Mouse (Mus musculus) embryonic fibroblast, embryonic 13.5 days (primary cell): ENCODE measurements around the gene Cmtm8. TPM values are rescaled to one million over a fixed set of nuclear protein-coding genes. Genes with fewer than 3 reads are reported as not detected.

ENCODE experiments used
- H3K27ac ChIP-seq: 2 replicates; pipeline ENCODE4 v1.5.1; 2012; ENCODE audit warnings: low read length, control low read depth, inconsistent platforms; ENCODE audit not compliant: insufficient read depth
- H3K4me1 ChIP-seq: 2 replicates; pipeline ENCODE4 v1.6.1; 2011; ENCODE audit warnings: low read length; ENCODE audit not compliant: control insufficient read depth, insufficient read depth
- H3K4me3 ChIP-seq: 2 replicates; pipeline ENCODE4 v1.5.1; 2011; ENCODE audit warnings: mild to moderate bottlenecking, control low read depth, low read length; ENCODE audit not compliant: insufficient read depth
- CTCF ChIP-seq: IDR thresholded peaks from 2 replicates; pipeline ENCODE4 v1.5.1; 2011; ENCODE audit warnings: mild to moderate bottlenecking, control low read depth, low read length, moderate library complexity, borderline replicate concordance; ENCODE audit not compliant: insufficient read depth
- POLR2A ChIP-seq: IDR thresholded peaks from 2 replicates; pipeline ENCODE4 v1.6.1; 2011; ENCODE audit warnings: low read depth, mild to moderate bottlenecking, control low read depth, low read length, moderate library complexity
- polyA plus RNA-seq: library from polyadenylated mRNA; stranded (reverse); fragments of >200 nt; gene quantifications from 2 replicates; pipeline ENCODE4 v1.2.4, GENCODE M21; 2011; ENCODE audit warnings: low read depth; ENCODE audit not compliant: missing spikeins, insufficient read length

Cmtm8 gene
- polyA plus RNA-seq, 1 experiment: 1.8 TPM

- TF ChIP-seq POLR2A (no peak), CTCF (no peak)
- no peak overlapping the region for H3K4me3 ChIP-seq
These were observed 19.8 kb downstream of the Cmtm8 start for GRCm38 (mm10) chr9:114824166-114824565.

GRCm38 (mm10) chr9:114821548-114822289 is 22.2 kb downstream of the Cmtm8 start:
- Histone ChIP-seq H3K27ac (no peak overlapping the region), H3K4me3 (no peak overlapping the region), H3K4me1 (no peaks in the 10 kb centered on the region)
- no peak for TF ChIP-seq POLR2A
- no peak for TF ChIP-seq CTCF

More at GRCm38 (mm10) chr9:114824166-114824565, 19.8 kb downstream of the Cmtm8 start:
- Histone ChIP-seq H3K27ac (no peak overlapping the region), H3K4me1 (no peaks in the 10 kb centered on the region)

GRCm38 (mm10) chr9:114818918-114819317 is 25.0 kb downstream of the Cmtm8 start:
- H3K4me3 ChIP-seq: no peak overlapping the region
- no peak overlapping the region for H3K27ac ChIP-seq
- TF ChIP-seq POLR2A (no peak), CTCF (no peak)
- no peaks in the 10 kb centered on the region for H3K4me1 ChIP-seq

GRCm38 (mm10) chr9:114817012-114817411 is 26.9 kb downstream of the Cmtm8 start:
- TF ChIP-seq POLR2A: no peak
- no peak for TF ChIP-seq CTCF
- no peak overlapping the region for H3K27ac ChIP-seq

GRCm38 (mm10) chr9:114816121-114816520 is 27.8 kb downstream of the Cmtm8 start:
- Histone ChIP-seq H3K4me3 (no peak overlapping the region), H3K4me1 (peaks cover 2% of the 10 kb centered on the region; the same call in 1 of the 2 replicates), H3K27ac (no peak overlapping the region)
- TF ChIP-seq CTCF (no peak), POLR2A (no peak)

More at GRCm38 (mm10) chr9:114817012-114817411, 26.9 kb downstream of the Cmtm8 start:
- Histone ChIP-seq H3K4me1 (no peaks in the 10 kb centered on the region; the same call in 1 of the 2 replicates), H3K4me3 (no peak overlapping the region)

GRCm38 (mm10) chr9:114815315-114815714 is 28.6 kb downstream of the Cmtm8 start:
- peaks cover 2% of the 10 kb centered on the region; the same call in 1 of the 2 replicates for H3K4me1 ChIP-seq
- no peak overlapping the region for H3K4me3 ChIP-seq
- no peak overlapping the region for H3K27ac ChIP-seq
- TF ChIP-seq CTCF: peak; percentile 25; the same call in 1 of the 2 replicates
- TF ChIP-seq POLR2A: no peak

GRCm38 (mm10) chr9:114812001-114812400 is 32.0 kb downstream of the Cmtm8 start:
- peaks cover 2% of the 10 kb centered on the region; the same call in 1 of the 2 replicates for H3K4me1 ChIP-seq

GRCm38 (mm10) chr9:114810837-114811236 is 33.1 kb downstream of the Cmtm8 start:
- H3K27ac ChIP-seq: no peak overlapping the region
- peaks cover 2% of the 10 kb centered on the region; the same call in 1 of the 2 replicates for H3K4me1 ChIP-seq
- TF ChIP-seq CTCF (no peak), POLR2A (no peak)
- no peak overlapping the region for H3K4me3 ChIP-seq

More at GRCm38 (mm10) chr9:114812001-114812400, 32.0 kb downstream of the Cmtm8 start:
- Histone ChIP-seq H3K27ac (no peak overlapping the region), H3K4me3 (no peak overlapping the region)
- no peak for TF ChIP-seq POLR2A
- no peak for TF ChIP-seq CTCF

GRCm38 (mm10) chr9:114808671-114809070 is 35.3 kb downstream of the Cmtm8 start:
- Histone ChIP-seq H3K4me3 (no peak overlapping the region), H3K27ac (no peak overlapping the region), H3K4me1 (peaks cover 8% of the 10 kb centered on the region)
- no peak for TF ChIP-seq POLR2A
- no peak for TF ChIP-seq CTCF

- Histone ChIP-seq H3K27ac (no peak overlapping the region), H3K4me1 (peaks cover 8% of the 10 kb centered on the region), H3K4me3 (no peak overlapping the region)
- no peak for TF ChIP-seq POLR2A
- TF ChIP-seq CTCF: no peak
These were observed 36.7 kb downstream of the Cmtm8 start for GRCm38 (mm10) chr9:114807261-114807660.
